Mouse (Mus musculus) forebrain, embryonic 11.5 days (tissue): ENCODE data around the gene Ncam2. TPM values are rescaled to one million over a fixed set of nuclear protein-coding genes. Genes with fewer than 3 reads are reported as not detected.

Source experiments
- ATAC-seq: fragments of 200-750 bp; cut with Nextera tagmentation; replicated peaks from 2 replicates; pipeline ENCODE4 v1.8.0; 2017; ENCODE audit warnings: moderate TSS enrichment; ENCODE audit not compliant: low FRiP score
- DNase-seq: peaks from one replicate; pipeline ENCODE4 v3.0.0-alpha.2; 2017; ENCODE audit warnings: low spot score
- H3K27ac ChIP-seq: fragments of 300-500 bp; sonication (generic); 2 replicates; pipeline ENCODE4 v1.5.1; 2014; ENCODE audit warnings: low read depth, low read length
- H3K27me3 ChIP-seq: fragments of 300-500 bp; sonication (generic); 2 replicates; pipeline ENCODE4 v1.6.1; 2014; ENCODE audit warnings: mild to moderate bottlenecking, low read length, mixed read lengths; ENCODE audit not compliant: control insufficient read depth, insufficient read depth
- H3K36me3 ChIP-seq: fragments of 300-500 bp; sonication (generic); 2 replicates; pipeline ENCODE4 v1.6.1; 2014; ENCODE audit warnings: mild to moderate bottlenecking, low read length, moderate library complexity, mixed read lengths; ENCODE audit not compliant: control insufficient read depth, insufficient read depth
- H3K4me1 ChIP-seq: fragments of 300-500 bp; sonication (generic); replicated peaks from 2 replicates; pipeline ENCODE4 v1.6.1; 2014; ENCODE audit warnings: low read length, mixed read lengths; ENCODE audit not compliant: control insufficient read depth, insufficient read depth
- H3K4me2 ChIP-seq: fragments of 300-500 bp; sonication (generic); 2 replicates; pipeline ENCODE4 v1.6.1; 2014; ENCODE audit warnings: low read depth, mild to moderate bottlenecking, low read length, moderate library complexity, mixed read lengths; ENCODE audit not compliant: severe bottlenecking
- H3K4me3 ChIP-seq: fragments of 300-500 bp; sonication (generic); 2 replicates; pipeline ENCODE4 v1.5.1; 2014; ENCODE audit warnings: low read depth, low read length
- H3K9ac ChIP-seq: fragments of 300-500 bp; sonication (generic); 2 replicates; pipeline ENCODE4 v1.6.1; 2014; ENCODE audit warnings: low read length
- H3K9me3 ChIP-seq: fragments of 300-500 bp; sonication (generic); 2 replicates; pipeline ENCODE4 v1.6.1; 2016; ENCODE audit warnings: low read length, mixed read lengths; ENCODE audit not compliant: control insufficient read depth
- WGBS: fragments of 180-500 bp; shearing (Covaris S2); extraction: QIAGEN DNeasy Blood & Tissue Kit; methylation state at CpG from one replicate; pipeline ENCODE4 v1.1.7; 2014; 5-methylcytosine and 5-hydroxymethylcytosine counted together
- polyA plus RNA-seq: library from polyadenylated mRNA; unstranded; fragments of >200 nt; fragmentation: Nextera tagmentation; extraction: Ambion mirVana; gene quantifications from 2 replicates; pipeline ENCODE4 v1.2.1, GENCODE M21; 2014

Ncam2 gene
- polyA plus RNA-seq, 1 experiment from 2014 or later = 4.2 TPM

- DNase-seq (no peak), ATAC-seq (no peak)
- Histone ChIP-seq H3K4me3 (no peak overlapping the region), H3K9ac (no peak overlapping the region), H3K9me3 (no peaks in the 10 kb centered on the region), H3K4me2 (no peak overlapping the region), H3K4me1 (no peaks in the 10 kb centered on the region), H3K36me3 (no peaks in the 10 kb centered on the region), H3K27ac (no peak overlapping the region), H3K27me3 (no peaks in the 10 kb centered on the region)
- WGBS = 76% methylated on average over 4 of the region's 4 CpGs
Measured at GRCm38 (mm10) chr16:81623776-81624175, 423.3 kb downstream of the Ncam2 start.

- H3K4me1 ChIP-seq = no peaks in the 10 kb centered on the region
- ATAC-seq (no peak), DNase-seq (no peak)
- no peak overlapping the region for H3K4me2 ChIP-seq
- H3K36me3 ChIP-seq = no peaks in the 10 kb centered on the region
- no peak overlapping the region for H3K4me3 ChIP-seq
- no peaks in the 10 kb centered on the region for H3K27me3 ChIP-seq
- 88% methylated on average over 3 of the region's 3 CpGs for WGBS
- no peak overlapping the region for H3K27ac ChIP-seq
- H3K9ac ChIP-seq = no peak overlapping the region
- H3K9me3 ChIP-seq = no peaks in the 10 kb centered on the region
Measured at GRCm38 (mm10) chr16:81650286-81650685, 449.8 kb downstream of the Ncam2 start.

GRCm38 (mm10) chr16:81651550-81651949 lies 451.1 kb downstream of the Ncam2 start:
- Histone ChIP-seq H3K9ac (no peak overlapping the region), H3K36me3 (no peaks in the 10 kb centered on the region), H3K4me1 (no peaks in the 10 kb centered on the region), H3K27me3 (no peaks in the 10 kb centered on the region), H3K9me3 (no peaks in the 10 kb centered on the region), H3K4me2 (no peak overlapping the region), H3K4me3 (no peak overlapping the region), H3K27ac (no peak overlapping the region)
- DNase-seq = no peak
- WGBS = 37% methylated on average over 1 of the region's 1 CpGs
- ATAC-seq = no peak

- no peaks in the 10 kb centered on the region for H3K27me3 ChIP-seq
- H3K27ac ChIP-seq = no peak overlapping the region
- H3K4me1 ChIP-seq = no peaks in the 10 kb centered on the region
- 0 out of 2 replicates have a peak, but pooled peaks have one; percentile 36 for ATAC-seq
- no peak overlapping the region for H3K4me3 ChIP-seq
- DNase-seq = no peak
- WGBS = 66% methylated on average over 2 of the region's 2 CpGs
- H3K36me3 ChIP-seq = no peaks in the 10 kb centered on the region
- H3K4me2 ChIP-seq = no peak overlapping the region
- no peak overlapping the region for H3K9ac ChIP-seq
- no peaks in the 10 kb centered on the region for H3K9me3 ChIP-seq
Measured at GRCm38 (mm10) chr16:81656550-81656949, 456.1 kb downstream of the Ncam2 start.

- WGBS = 69% methylated on average over 1 of the region's 1 CpGs
- ATAC-seq = no peak
Measured at GRCm38 (mm10) chr16:81673866-81674265, 473.4 kb downstream of the Ncam2 start.

GRCm38 (mm10) chr16:81675546-81675945 lies 475.0 kb downstream of the Ncam2 start:
- no peak overlapping the region for H3K27ac ChIP-seq
- no peak for ATAC-seq
- WGBS = 80% methylated on average over 1 of the region's 1 CpGs
- no peaks in the 10 kb centered on the region for H3K4me1 ChIP-seq
- no peak overlapping the region for H3K4me3 ChIP-seq
- no peaks in the 10 kb centered on the region for H3K9me3 ChIP-seq
- no peak overlapping the region for H3K9ac ChIP-seq
- no peaks in the 10 kb centered on the region for H3K36me3 ChIP-seq
- no peaks in the 10 kb centered on the region for H3K27me3 ChIP-seq
- DNase-seq = no peak
- H3K4me2 ChIP-seq = no peak overlapping the region

More at GRCm38 (mm10) chr16:81673866-81674265, 473.4 kb downstream of the Ncam2 start:
- no peak overlapping the region for H3K4me2 ChIP-seq
- no peak overlapping the region for H3K4me3 ChIP-seq
- DNase-seq = no peak
- H3K27me3 ChIP-seq = no peaks in the 10 kb centered on the region
- no peaks in the 10 kb centered on the region for H3K4me1 ChIP-seq
- no peak overlapping the region for H3K9ac ChIP-seq
- H3K27ac ChIP-seq = no peak overlapping the region
- no peaks in the 10 kb centered on the region for H3K36me3 ChIP-seq
- H3K9me3 ChIP-seq = no peaks in the 10 kb centered on the region
